Mouse (Mus musculus): ENCODE data around the gene Eid2b. TPM values are rescaled to one million over a fixed set of nuclear protein-coding genes. Genes with fewer than 3 reads are reported as not detected.

Eid2b gene
- polyA plus RNA-seq, 1 experiment from 2014 or later = 7.9 TPM

GRCm38 (mm10) chr7:28262861-28263260 lies 14.7 kb upstream of the Eid2b start:
- 35% methylated on average over 5 of the region's 5 CpGs for WGBS
- H3K4me1 ChIP-seq (replicated peaks; ENCODE audit: control insufficient read depth, insufficient read depth) = no peaks in the 10 kb centered on the region
- TF ChIP-seq EP300 (optimal IDR thresholded peaks at IDR 0.05) (no peak), CTCF (IDR thresholded peaks at IDR 0.05; ENCODE audit: low read depth) (no peak)
- H3K27me3 ChIP-seq (ENCODE audit: control insufficient read depth, insufficient read depth, low read length) = no peaks in the 10 kb centered on the region
- H3K9ac ChIP-seq (ENCODE audit: low read length) = no peak overlapping the region
- H3K4me2 ChIP-seq (replicated peaks; ENCODE audit: low read depth) = no peak overlapping the region
- H3K27ac ChIP-seq (replicated peaks) = no peak overlapping the region
- H3K36me3 ChIP-seq (ENCODE audit: control insufficient read depth, insufficient read depth, low read length) = no peaks in the 10 kb centered on the region
- no peak overlapping the region for H3K4me3 ChIP-seq (ENCODE audit: low read depth, low read length)
- no peaks in the 10 kb centered on the region for H3K9me3 ChIP-seq (ENCODE audit: control insufficient read depth, low read length)
- DNase-seq (ENCODE audit: low spot score) (no peak), ATAC-seq (ENCODE audit: low FRiP score, low TSS enrichment) (no peak)

- H3K27ac ChIP-seq (replicated peaks) = no peak overlapping the region
- no peak overlapping the region for H3K4me3 ChIP-seq (ENCODE audit: low read depth, low read length)
- H3K4me1 ChIP-seq (replicated peaks; ENCODE audit: control insufficient read depth, insufficient read depth) = no peaks in the 10 kb centered on the region
- H3K36me3 ChIP-seq (ENCODE audit: control insufficient read depth, insufficient read depth, low read length) = no peaks in the 10 kb centered on the region
- H3K4me2 ChIP-seq (replicated peaks; ENCODE audit: low read depth) = no peak overlapping the region
- H3K27me3 ChIP-seq (ENCODE audit: control insufficient read depth, insufficient read depth, low read length) = no peaks in the 10 kb centered on the region
- DNase-seq (ENCODE audit: low spot score) (peak; percentile 86), ATAC-seq (ENCODE audit: low FRiP score, low TSS enrichment) (peak; percentile 69)
- H3K9me3 ChIP-seq (ENCODE audit: control insufficient read depth, low read length) = no peaks in the 10 kb centered on the region
- WGBS = 4% methylated on average over 15 of the region's 15 CpGs
- TF ChIP-seq EP300 (optimal IDR thresholded peaks at IDR 0.05) = no peak
- TF ChIP-seq CTCF (IDR thresholded peaks at IDR 0.05; ENCODE audit: low read depth) = no peak; the same call in 1 of the 2 replicates
- H3K9ac ChIP-seq (ENCODE audit: low read length) = no peak overlapping the region
Measured at GRCm38 (mm10) chr7:28263786-28264185, 13.8 kb upstream of the Eid2b start.

GRCm38 (mm10) chr7:28265391-28265790 lies 12.1 kb upstream of the Eid2b start:
- Histone ChIP-seq H3K9me3 (ENCODE audit: control insufficient read depth, low read length) (no peaks in the 10 kb centered on the region), H3K9ac (ENCODE audit: low read length) (no peak overlapping the region), H3K27ac (replicated peaks) (no peak overlapping the region), H3K27me3 (ENCODE audit: control insufficient read depth, insufficient read depth, low read length) (no peaks in the 10 kb centered on the region), H3K4me1 (replicated peaks; ENCODE audit: control insufficient read depth, insufficient read depth) (no peaks in the 10 kb centered on the region), H3K4me3 (ENCODE audit: low read depth, low read length) (no peak overlapping the region), H3K36me3 (ENCODE audit: control insufficient read depth, insufficient read depth, low read length) (no peaks in the 10 kb centered on the region), H3K4me2 (replicated peaks; ENCODE audit: low read depth) (no peak overlapping the region)
- ATAC-seq (ENCODE audit: low FRiP score, low TSS enrichment) = no peak
- TF ChIP-seq EP300 (optimal IDR thresholded peaks at IDR 0.05) (no peak), CTCF (IDR thresholded peaks at IDR 0.05; ENCODE audit: low read depth) (no peak)
- WGBS = 84% methylated on average over 13 of the region's 13 CpGs
- DNase-seq (ENCODE audit: low spot score) = no peak

GRCm38 (mm10) chr7:28267129-28268041 lies 10.2 kb upstream of the Eid2b start, which contains the start of gene Eid2:
Gene Eid2 (plus strand): TSS chr7:28267881.
- Histone ChIP-seq H3K9me3 (ENCODE audit: control insufficient read depth, low read length) (no peaks in the 10 kb centered on the region), H3K27me3 (ENCODE audit: control insufficient read depth, insufficient read depth, low read length) (no peaks in the 10 kb centered on the region), H3K36me3 (ENCODE audit: control insufficient read depth, insufficient read depth, low read length) (no peaks in the 10 kb centered on the region), H3K9ac (ENCODE audit: low read length) (peak within 1 kb of the TSS; percentile 90), H3K27ac (replicated peaks) (peak within 1 kb of the TSS; percentile 86), H3K4me2 (replicated peaks; ENCODE audit: low read depth) (peak within 1 kb of the TSS; percentile 71), H3K4me1 (replicated peaks; ENCODE audit: control insufficient read depth, insufficient read depth) (no peaks in the 10 kb centered on the region), H3K4me3 (ENCODE audit: low read depth, low read length) (peak within 1 kb of the TSS; percentile 72)
- peak; percentile 75 for DNase-seq (ENCODE audit: low spot score)
- WGBS = 10% methylated on average over 41 of the region's 57 CpGs
- TF ChIP-seq EP300 (optimal IDR thresholded peaks at IDR 0.05) = no peak
- peak; percentile 38; the same call in 1 of the 2 replicates for TF ChIP-seq CTCF (IDR thresholded peaks at IDR 0.05; ENCODE audit: low read depth)
- peak; percentile 78 for ATAC-seq (ENCODE audit: low FRiP score, low TSS enrichment)

GRCm38 (mm10) chr7:28268042-28268531 lies 9.5 kb upstream of the Eid2b start:
- peak overlapping the region; percentile 72 for H3K4me3 ChIP-seq (ENCODE audit: low read depth, low read length)
- H3K9me3 ChIP-seq (ENCODE audit: control insufficient read depth, low read length) = no peaks in the 10 kb centered on the region
- no peaks in the 10 kb centered on the region for H3K36me3 ChIP-seq (ENCODE audit: control insufficient read depth, insufficient read depth, low read length)
- peak; percentile 75 for ATAC-seq (ENCODE audit: low FRiP score, low TSS enrichment)
- H3K27me3 ChIP-seq (ENCODE audit: control insufficient read depth, insufficient read depth, low read length) = no peaks in the 10 kb centered on the region
- DNase-seq (ENCODE audit: low spot score) = peak; percentile 66
- no peak for TF ChIP-seq CTCF (IDR thresholded peaks at IDR 0.05; ENCODE audit: low read depth)
- no peak for TF ChIP-seq EP300 (optimal IDR thresholded peaks at IDR 0.05)
- peak overlapping the region; percentile 90 for H3K9ac ChIP-seq (ENCODE audit: low read length)
- peak overlapping the region; percentile 86 for H3K27ac ChIP-seq (replicated peaks)
- no peaks in the 10 kb centered on the region for H3K4me1 ChIP-seq (replicated peaks; ENCODE audit: control insufficient read depth, insufficient read depth)
- H3K4me2 ChIP-seq (replicated peaks; ENCODE audit: low read depth) = peak overlapping the region; percentile 71
- 2% methylated on average over 30 of the region's 62 CpGs for WGBS

- H3K27ac ChIP-seq (replicated peaks) = peak overlapping the region; percentile 86; the same call in 1 of the 2 replicates
- H3K9ac ChIP-seq (ENCODE audit: low read length) = peak overlapping the region; percentile 90
- peak overlapping the region; percentile 72 for H3K4me3 ChIP-seq (ENCODE audit: low read depth, low read length)
- H3K4me2 ChIP-seq (replicated peaks; ENCODE audit: low read depth) = peak overlapping the region; percentile 71
- no peaks in the 10 kb centered on the region for H3K9me3 ChIP-seq (ENCODE audit: control insufficient read depth, low read length)
- no peaks in the 10 kb centered on the region for H3K36me3 ChIP-seq (ENCODE audit: control insufficient read depth, insufficient read depth, low read length)
- TF ChIP-seq CTCF (IDR thresholded peaks at IDR 0.05; ENCODE audit: low read depth) (no peak), EP300 (optimal IDR thresholded peaks at IDR 0.05) (no peak)
- DNase-seq (ENCODE audit: low spot score) = no peak
- 29% methylated on average over 16 of the region's 16 CpGs for WGBS
- no peaks in the 10 kb centered on the region for H3K27me3 ChIP-seq (ENCODE audit: control insufficient read depth, insufficient read depth, low read length)
- no peaks in the 10 kb centered on the region for H3K4me1 ChIP-seq (replicated peaks; ENCODE audit: control insufficient read depth, insufficient read depth)
- no peak for ATAC-seq (ENCODE audit: low FRiP score, low TSS enrichment)
Measured at GRCm38 (mm10) chr7:28268576-28268975, 9.0 kb upstream of the Eid2b start.
